Mouse (Mus musculus) kidney, embryonic 14.5 days (tissue): Measurements from ENCODE around the gene Man1c1. TPM values are rescaled to one million over a fixed set of nuclear protein-coding genes. Genes with fewer than 3 reads are reported as not detected.

Source experiments
- ATAC-seq: fragments of 200-750 bp; cut with Nextera tagmentation; 2 replicates; pipeline ENCODE4 v1.8.0; 2017; ENCODE audit warnings: moderate number of reproducible peaks, mild to moderate bottlenecking, moderate TSS enrichment, moderate library complexity; ENCODE audit not compliant: low FRiP score, low TSS enrichment
- H3K27ac ChIP-seq: fragments of 300-500 bp; sonication (generic); 2 replicates; pipeline ENCODE4 v1.5.1; 2014; ENCODE audit warnings: low read depth, mild to moderate bottlenecking, low read length, moderate library complexity, mixed read lengths
- H3K27me3 ChIP-seq: fragments of 300-500 bp; sonication (generic); 2 replicates; pipeline ENCODE4 v1.6.1; 2014; ENCODE audit warnings: mild to moderate bottlenecking, low read length; ENCODE audit not compliant: control insufficient read depth, insufficient read depth
- H3K36me3 ChIP-seq: fragments of 300-500 bp; sonication (generic); 2 replicates; pipeline ENCODE4 v1.6.1; 2014; ENCODE audit warnings: low read length, mixed read lengths; ENCODE audit not compliant: control insufficient read depth, insufficient read depth
- H3K4me1 ChIP-seq: fragments of 300-500 bp; sonication (generic); 2 replicates; pipeline ENCODE4 v1.6.1; 2014; ENCODE audit warnings: low read length, mixed read lengths; ENCODE audit not compliant: control insufficient read depth, insufficient read depth
- H3K4me2 ChIP-seq: fragments of 300-500 bp; sonication (generic); replicated peaks from 2 replicates; pipeline ENCODE4 v1.6.1; 2014; ENCODE audit warnings: low read depth, mild to moderate bottlenecking, low read length
- H3K4me3 ChIP-seq: fragments of 300-500 bp; sonication (generic); 2 replicates; pipeline ENCODE4 v1.5.1; 2014; ENCODE audit warnings: mild to moderate bottlenecking, low read length
- H3K9ac ChIP-seq: fragments of 300-500 bp; sonication (generic); 2 replicates; pipeline ENCODE4 v1.6.1; 2014; ENCODE audit warnings: low read depth, mild to moderate bottlenecking, low read length, moderate library complexity
- H3K9me3 ChIP-seq: fragments of 300-500 bp; sonication (generic); 2 replicates; pipeline ENCODE4 v1.6.1; 2016; ENCODE audit warnings: low read length; ENCODE audit not compliant: control insufficient read depth
- WGBS: fragments of 180-500 bp; shearing (Covaris S2); extraction: QIAGEN DNeasy Blood & Tissue Kit; methylation state at CpG from one replicate; pipeline ENCODE4 v1.1.7; 2014; 5-methylcytosine and 5-hydroxymethylcytosine counted together
- polyA plus RNA-seq: library from polyadenylated mRNA; unstranded; fragments of >200 nt; fragmentation: Nextera tagmentation; extraction: Ambion mirVana; gene quantifications from 2 replicates; pipeline ENCODE4 v1.2.1, GENCODE M21; 2014

Man1c1 gene
- polyA plus RNA-seq, 1 experiment from 2014 or later: 5.3 TPM

DNA sequence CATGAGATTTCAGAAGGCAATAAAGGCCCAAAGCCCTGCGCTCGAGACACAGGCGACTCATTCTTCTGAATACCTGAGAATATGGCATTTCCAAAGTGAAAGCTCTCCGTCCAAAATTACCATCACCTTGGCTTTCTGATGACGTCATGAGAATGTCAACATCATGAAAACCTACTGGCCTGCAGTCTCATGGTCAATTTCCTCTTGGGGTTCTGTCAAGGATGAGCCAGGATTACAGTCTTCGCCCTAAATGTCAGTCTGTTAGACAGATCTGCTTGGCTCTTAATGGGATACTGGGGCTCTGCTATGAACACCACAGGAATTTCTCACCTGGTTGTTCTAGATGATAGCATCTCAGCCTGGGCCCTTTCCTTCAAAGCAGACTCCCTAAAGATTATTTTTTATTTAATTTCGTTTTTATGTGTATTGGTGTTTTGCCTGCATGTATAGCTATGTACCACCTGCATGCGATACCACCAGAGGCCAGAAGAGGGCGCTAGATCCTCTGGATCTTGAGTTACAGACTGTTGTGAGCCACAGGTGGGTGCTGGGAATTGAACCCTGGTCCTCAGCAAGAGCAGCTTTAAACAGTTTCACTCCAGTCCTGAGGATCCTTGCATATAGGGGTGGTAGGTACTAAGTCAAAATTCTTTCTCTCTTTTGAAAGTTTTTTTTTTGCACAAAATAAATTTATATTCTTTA, 19.3 kb downstream of the Man1c1 start:
- WGBS: 78% methylated on average over 9 of the region's 9 CpGs
- no peak overlapping the region for H3K4me2 ChIP-seq
- H3K9ac ChIP-seq: no peak overlapping the region
- no peak overlapping the region for H3K27ac ChIP-seq
- no peak overlapping the region for H3K4me3 ChIP-seq
- no peak for ATAC-seq
- H3K4me1 ChIP-seq: peaks cover 29% of the 10 kb centered on the region
- no peaks in the 10 kb centered on the region for H3K36me3 ChIP-seq
- no peaks in the 10 kb centered on the region for H3K27me3 ChIP-seq
- H3K9me3 ChIP-seq: no peaks in the 10 kb centered on the region

GRCm38 (mm10) chr4:134683892-134684291, 20.2 kb downstream of the Man1c1 start:
- no peak overlapping the region for H3K4me3 ChIP-seq
- H3K4me1 ChIP-seq: peaks cover 29% of the 10 kb centered on the region
- no peak overlapping the region for H3K9ac ChIP-seq
- H3K4me2 ChIP-seq: no peak overlapping the region
- WGBS: 12% methylated on average over 8 of the region's 8 CpGs
- H3K27ac ChIP-seq: peak overlapping the region; percentile 6; the same call in 1 of the 2 replicates
- no peaks in the 10 kb centered on the region for H3K27me3 ChIP-seq
- ATAC-seq: no peak
- no peaks in the 10 kb centered on the region for H3K9me3 ChIP-seq
- H3K36me3 ChIP-seq: no peaks in the 10 kb centered on the region

DNA sequence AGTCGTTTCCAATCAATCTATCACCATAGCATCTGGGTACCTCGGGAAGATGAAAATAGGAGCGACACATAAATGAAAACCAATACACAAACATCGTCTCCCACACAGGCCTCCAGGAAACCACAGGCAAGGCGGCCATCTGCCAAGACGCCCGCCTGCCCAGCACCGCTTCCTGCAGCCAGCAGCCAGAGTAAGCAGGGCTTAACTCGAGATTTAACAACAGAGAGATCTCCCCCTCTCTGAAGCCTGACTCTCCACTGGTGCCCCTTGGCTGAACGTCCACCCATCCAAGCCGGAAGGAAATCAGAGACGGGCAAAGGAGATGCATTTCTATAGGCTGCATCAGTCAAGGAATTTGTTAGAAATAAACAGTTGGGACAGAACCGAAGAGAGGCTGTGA, 21.1 kb downstream of the Man1c1 start:
- H3K4me3 ChIP-seq: no peak overlapping the region
- H3K9me3 ChIP-seq: no peaks in the 10 kb centered on the region
- 0 out of 2 replicates have a peak overlapping the region, but pooled peaks have one; percentile 3 for H3K4me2 ChIP-seq
- H3K9ac ChIP-seq: no peak overlapping the region
- H3K27me3 ChIP-seq: no peaks in the 10 kb centered on the region
- H3K27ac ChIP-seq: peak overlapping the region; percentile 6; the same call in 1 of the 2 replicates
- 8% methylated on average over 13 of the region's 13 CpGs for WGBS
- no peak for ATAC-seq
- no peaks in the 10 kb centered on the region for H3K36me3 ChIP-seq
- H3K4me1 ChIP-seq: peaks cover 29% of the 10 kb centered on the region

DNA sequence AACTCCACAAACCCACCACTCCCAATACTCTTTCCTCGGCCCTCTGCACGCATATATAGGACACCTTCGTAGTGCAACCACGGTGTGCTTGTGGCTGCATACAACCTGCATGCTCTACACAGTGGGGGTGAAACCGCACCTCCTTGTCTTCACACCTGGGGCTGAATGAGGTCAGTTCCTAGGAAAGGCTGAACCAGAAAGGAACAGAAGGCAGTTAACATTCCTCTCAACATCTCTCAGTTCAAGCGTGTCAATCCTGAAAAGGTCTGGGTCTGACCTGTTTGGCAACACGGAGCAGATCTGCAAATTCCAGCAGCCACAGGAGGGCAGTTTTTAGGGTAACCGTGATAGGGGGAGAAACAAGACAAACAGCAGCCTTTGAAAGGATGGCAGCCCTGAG, 21.7 kb downstream of the Man1c1 start:
- Histone ChIP-seq H3K4me1 (peaks cover 29% of the 10 kb centered on the region), H3K27ac (peak overlapping the region; percentile 6; the same call in 1 of the 2 replicates), H3K9me3 (no peaks in the 10 kb centered on the region), H3K4me2 (no peak overlapping the region), H3K27me3 (no peaks in the 10 kb centered on the region), H3K9ac (no peak overlapping the region), H3K36me3 (no peaks in the 10 kb centered on the region), H3K4me3 (no peak overlapping the region)
- ATAC-seq: no peak
- 57% methylated on average over 8 of the region's 8 CpGs for WGBS

GRCm38 (mm10) chr4:134681819-134682218, 22.3 kb downstream of the Man1c1 start:
- ATAC-seq: no peak
- H3K27ac ChIP-seq: no peak overlapping the region
- WGBS: 87% methylated on average over 7 of the region's 7 CpGs
- H3K4me1 ChIP-seq: peaks cover 32% of the 10 kb centered on the region
- no peak overlapping the region for H3K4me2 ChIP-seq
- no peak overlapping the region for H3K4me3 ChIP-seq
- no peaks in the 10 kb centered on the region for H3K9me3 ChIP-seq
- H3K27me3 ChIP-seq: no peaks in the 10 kb centered on the region
- no peak overlapping the region for H3K9ac ChIP-seq
- H3K36me3 ChIP-seq: no peaks in the 10 kb centered on the region

DNA sequence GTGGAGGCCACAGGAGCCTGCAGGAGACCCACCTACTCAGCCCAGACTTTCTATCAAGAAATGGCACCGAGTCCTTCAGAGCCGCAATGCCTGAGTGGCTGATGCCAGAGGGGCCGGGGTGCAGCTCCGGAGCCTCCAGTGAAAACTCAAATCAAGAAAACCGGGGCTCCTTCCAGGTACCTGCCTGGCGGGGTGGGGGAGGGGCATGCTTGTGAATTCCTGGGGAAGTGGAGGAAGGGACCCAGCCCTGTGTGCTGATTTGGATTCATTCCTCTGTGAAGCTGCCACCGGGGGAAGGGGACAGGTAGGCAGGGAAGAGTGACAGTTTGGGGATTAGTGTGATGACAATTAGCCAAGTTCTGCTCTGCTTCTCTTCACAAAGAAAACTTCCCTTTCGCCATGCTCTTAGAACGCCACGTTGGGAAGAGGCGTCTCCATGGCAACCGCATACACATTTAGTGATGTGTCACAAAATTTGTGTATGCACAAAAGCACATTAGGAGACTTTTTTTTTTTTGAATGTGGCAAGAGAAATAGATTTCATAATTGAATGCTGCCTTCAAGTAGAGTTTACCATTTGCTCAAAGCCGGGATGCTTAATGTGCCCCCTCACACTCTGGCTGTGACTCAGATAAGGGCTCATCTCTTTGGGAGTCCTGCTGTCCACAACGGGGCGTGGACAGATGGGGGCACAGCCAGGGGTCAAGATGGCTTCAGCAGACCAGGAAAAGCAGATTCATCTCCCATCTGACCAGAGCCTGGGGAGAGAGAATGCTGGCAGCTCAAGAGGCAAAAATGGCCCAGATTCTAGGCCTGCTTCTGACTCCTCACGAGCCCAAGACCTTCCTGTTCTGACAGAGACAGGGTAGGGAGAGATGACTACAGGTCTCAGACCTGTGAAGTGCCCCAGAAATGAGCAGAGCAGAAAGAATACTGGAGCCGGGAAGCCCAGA, 26.3 kb downstream of the Man1c1 start:
- no peak overlapping the region for H3K4me2 ChIP-seq
- H3K4me1 ChIP-seq: peaks cover 15% of the 10 kb centered on the region
- H3K9me3 ChIP-seq: no peaks in the 10 kb centered on the region
- H3K27me3 ChIP-seq: no peaks in the 10 kb centered on the region
- no peak overlapping the region for H3K4me3 ChIP-seq
- 53% methylated on average over 17 of the region's 17 CpGs for WGBS
- no peaks in the 10 kb centered on the region for H3K36me3 ChIP-seq
- H3K27ac ChIP-seq: no peak overlapping the region
- H3K9ac ChIP-seq: no peak overlapping the region
- ATAC-seq: no peak

DNA sequence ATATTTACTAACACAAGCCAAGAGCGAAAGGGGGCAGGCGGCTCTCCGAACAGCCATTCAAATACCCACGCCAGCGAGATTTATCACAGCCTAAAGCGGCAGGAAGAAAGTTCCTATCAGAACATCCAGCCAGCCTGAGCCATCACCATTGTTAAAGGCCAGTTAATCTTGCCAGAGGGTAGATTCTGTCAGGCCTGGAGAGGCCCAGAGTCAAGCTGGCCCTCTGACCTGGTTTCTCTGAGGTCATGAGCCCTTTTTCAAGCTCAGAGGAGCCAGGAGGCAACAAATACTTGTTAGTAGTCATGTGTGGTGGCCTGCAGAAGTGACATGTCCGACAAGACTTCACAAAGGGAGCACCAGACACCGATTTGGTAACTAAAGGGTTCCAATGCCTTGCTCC, 28.3 kb downstream of the Man1c1 start:
- Histone ChIP-seq H3K4me3 (no peak overlapping the region), H3K36me3 (no peaks in the 10 kb centered on the region), H3K4me1 (peaks cover 14% of the 10 kb centered on the region; the same call in 1 of the 2 replicates), H3K27ac (no peak overlapping the region), H3K9me3 (no peaks in the 10 kb centered on the region), H3K4me2 (no peak overlapping the region), H3K9ac (no peak overlapping the region), H3K27me3 (no peaks in the 10 kb centered on the region)
- ATAC-seq: no peak
- 39% methylated on average over 8 of the region's 8 CpGs for WGBS

- H3K4me1 ChIP-seq: peaks cover 14% of the 10 kb centered on the region; the same call in 1 of the 2 replicates
- 85% methylated on average over 3 of the region's 3 CpGs for WGBS
Observed at GRCm38 (mm10) chr4:134674970-134675369, 29.1 kb downstream of the Man1c1 start.

More at GRCm38 (mm10) chr4:134674970-134675369, 29.1 kb downstream of the Man1c1 start:
- H3K9me3 ChIP-seq: no peaks in the 10 kb centered on the region
- H3K36me3 ChIP-seq: no peaks in the 10 kb centered on the region
- H3K9ac ChIP-seq: no peak overlapping the region
- ATAC-seq: no peak
- no peaks in the 10 kb centered on the region for H3K27me3 ChIP-seq
- no peak overlapping the region for H3K27ac ChIP-seq
- H3K4me3 ChIP-seq: no peak overlapping the region
- H3K4me2 ChIP-seq: no peak overlapping the region
